Mouse (Mus musculus): ENCODE data around the gene Rtkn.
A peak's percentile ranks its signal among the peaks of the same experiment; 100 is the strongest.

The Rtkn gene

GRCm38 (mm10) chr6:83134951-83135513 is at the start of gene Rtkn:
TSS of gene Rtkn (plus strand) at chr6:83135463.
- DNase-seq: no peak

- DNase-seq: no peak
Observed at GRCm38 (mm10) chr6:83086121-83087035, 48.9 kb upstream of the Rtkn start, which contains the start of gene Lbx2. TSS of gene Lbx2 (plus strand) at chr6:83086367.

GRCm38 (mm10) chr6:83087205-83087925 is 47.9 kb upstream of the Rtkn start:
- DNase-seq: no peak

DNA sequence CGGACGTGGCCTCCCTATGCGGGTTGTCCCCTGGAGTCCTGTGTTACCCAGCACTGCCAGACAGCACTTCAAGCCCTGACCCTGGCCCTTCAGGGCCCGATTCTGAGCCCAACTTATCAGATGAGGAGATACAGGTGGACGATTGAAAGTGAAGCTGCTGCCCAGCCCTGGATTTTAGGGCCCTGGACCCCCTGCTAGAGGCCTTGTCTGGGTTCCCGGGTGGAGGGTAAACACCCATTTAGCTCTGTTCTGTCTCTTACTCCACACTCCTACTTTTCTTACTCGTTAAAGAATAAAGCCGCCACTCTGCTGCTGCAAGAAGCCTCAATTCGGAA is 47.4 kb upstream of the Rtkn start:
- DNase-seq: no peak

- no peak for DNase-seq
Observed at GRCm38 (mm10) chr6:83092416-83093127, 42.7 kb upstream of the Rtkn start.

GRCm38 (mm10) chr6:83095968-83096367 is 39.3 kb upstream of the Rtkn start:
- DNase-seq: no peak

DNA sequence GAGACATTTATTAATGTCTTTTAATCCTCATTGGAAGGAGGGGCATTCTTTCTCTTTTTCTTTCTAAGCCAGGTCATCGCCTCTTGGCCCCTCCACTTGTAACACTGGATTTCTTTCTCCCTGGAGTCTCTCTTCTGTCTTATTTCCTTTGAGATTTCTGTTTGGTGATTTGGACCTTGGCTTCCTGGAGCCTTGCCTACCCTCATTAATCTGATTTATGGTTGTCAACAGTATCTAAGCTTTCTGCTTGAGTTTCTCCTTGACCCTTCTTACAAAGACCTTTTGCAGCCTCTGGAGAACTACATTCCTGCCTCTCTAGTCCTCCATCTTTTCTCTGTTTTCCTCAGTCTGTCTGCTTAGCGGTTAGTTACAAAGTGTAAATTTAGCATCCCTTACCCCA is 36.9 kb upstream of the Rtkn start:
- DNase-seq: no peak

DNA sequence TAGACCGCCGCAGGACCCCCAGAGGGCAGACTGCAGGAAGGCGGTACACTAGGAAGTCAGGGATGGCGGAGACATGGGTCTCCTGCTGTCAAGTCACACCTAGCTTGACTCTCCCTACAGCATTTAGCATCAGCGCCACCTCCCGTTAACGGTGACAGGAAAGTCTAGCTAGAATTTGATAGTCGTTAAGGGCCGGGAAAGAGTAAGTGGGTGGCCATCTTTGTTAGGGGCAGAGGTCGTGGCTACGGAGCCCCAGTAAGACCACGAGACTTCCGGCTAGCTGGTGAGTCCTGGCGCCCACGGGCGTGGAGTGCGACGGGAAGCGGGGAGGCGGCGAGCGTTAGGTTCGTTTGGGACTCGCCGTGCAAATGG is 34.0 kb upstream of the Rtkn start, which contains the start of the genes Ccdc142 and Gm42688:
Ccdc142 (plus strand) TSS at position 286 of the 372 bp plus-strand sequence.
Gm42688 (plus strand) TSS at position 302 of the 372 bp plus-strand sequence.
- peak; percentile 87 for DNase-seq

DNA sequence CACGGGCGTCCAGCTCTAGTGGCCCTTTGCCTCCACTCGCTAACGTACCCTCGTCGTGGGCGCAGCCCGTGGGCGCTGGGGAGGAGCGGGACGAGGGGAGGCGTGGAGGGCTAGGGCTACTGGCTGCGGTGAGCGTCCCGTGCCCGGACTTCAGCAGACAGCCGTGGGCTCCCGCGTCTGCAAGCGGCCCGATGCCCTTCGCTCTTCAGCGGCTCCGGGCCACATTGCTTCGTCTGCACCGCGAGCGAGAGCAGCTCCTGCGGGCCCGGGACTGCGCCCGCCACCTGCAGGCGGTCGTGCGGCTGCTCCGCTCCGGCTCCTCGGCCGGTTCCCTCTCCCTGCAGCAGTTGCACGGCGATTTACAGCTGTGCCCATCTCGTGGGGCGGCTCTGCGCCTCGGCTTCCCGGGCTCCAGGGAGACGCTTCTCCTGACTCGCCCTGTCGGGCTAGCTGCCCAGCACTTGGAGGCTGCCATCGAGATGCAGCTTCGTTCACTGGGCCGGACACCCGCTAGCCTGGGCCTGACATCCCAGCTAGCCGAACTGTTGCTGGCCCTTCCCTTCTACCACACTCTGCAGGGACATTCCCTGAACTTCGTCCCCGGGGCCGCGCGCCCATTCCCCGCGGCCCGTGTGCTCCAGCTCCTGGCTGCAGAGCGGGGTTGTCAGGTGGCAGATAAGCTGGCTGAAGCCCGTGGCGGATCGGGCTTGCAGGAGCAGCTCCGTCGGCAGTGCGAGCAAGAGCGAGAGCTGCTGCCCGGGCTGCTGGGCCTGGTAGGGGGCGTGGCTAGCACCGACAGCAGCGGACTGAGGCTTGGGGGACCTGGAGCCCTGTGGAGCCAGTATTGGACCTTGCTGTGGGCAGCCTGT is 33.3 kb upstream of the Rtkn start:
- no peak for DNase-seq

DNA sequence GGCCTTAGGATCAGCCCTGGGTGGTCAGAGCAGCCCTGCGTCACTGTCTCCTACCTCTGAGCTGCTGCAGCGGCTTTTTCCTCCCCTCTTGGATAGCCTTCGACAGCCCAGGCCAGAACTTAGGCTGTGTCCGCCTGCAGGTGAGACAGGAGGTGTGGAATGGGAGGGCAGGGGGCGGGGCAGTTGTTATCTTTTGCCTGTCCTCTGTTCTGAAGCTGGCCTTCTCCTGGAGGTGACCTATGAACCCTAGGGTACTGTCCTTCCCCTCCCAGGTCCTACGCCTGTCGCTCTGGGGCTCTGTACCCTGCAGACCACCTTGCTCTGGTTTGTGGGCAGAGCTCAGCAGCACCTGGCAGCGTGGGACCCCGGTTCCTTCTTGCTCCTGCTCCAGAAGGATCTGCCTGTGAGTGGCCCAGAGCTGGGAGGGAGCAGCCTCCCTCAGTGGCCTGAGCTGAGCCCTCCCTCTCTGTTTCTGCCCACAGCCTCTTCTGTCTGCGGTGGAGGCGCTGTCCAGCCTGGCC is 32.1 kb upstream of the Rtkn start:
- DNase-seq: no peak

- no peak for DNase-seq
Observed at GRCm38 (mm10) chr6:83104158-83104557, 31.1 kb upstream of the Rtkn start.

DNA sequence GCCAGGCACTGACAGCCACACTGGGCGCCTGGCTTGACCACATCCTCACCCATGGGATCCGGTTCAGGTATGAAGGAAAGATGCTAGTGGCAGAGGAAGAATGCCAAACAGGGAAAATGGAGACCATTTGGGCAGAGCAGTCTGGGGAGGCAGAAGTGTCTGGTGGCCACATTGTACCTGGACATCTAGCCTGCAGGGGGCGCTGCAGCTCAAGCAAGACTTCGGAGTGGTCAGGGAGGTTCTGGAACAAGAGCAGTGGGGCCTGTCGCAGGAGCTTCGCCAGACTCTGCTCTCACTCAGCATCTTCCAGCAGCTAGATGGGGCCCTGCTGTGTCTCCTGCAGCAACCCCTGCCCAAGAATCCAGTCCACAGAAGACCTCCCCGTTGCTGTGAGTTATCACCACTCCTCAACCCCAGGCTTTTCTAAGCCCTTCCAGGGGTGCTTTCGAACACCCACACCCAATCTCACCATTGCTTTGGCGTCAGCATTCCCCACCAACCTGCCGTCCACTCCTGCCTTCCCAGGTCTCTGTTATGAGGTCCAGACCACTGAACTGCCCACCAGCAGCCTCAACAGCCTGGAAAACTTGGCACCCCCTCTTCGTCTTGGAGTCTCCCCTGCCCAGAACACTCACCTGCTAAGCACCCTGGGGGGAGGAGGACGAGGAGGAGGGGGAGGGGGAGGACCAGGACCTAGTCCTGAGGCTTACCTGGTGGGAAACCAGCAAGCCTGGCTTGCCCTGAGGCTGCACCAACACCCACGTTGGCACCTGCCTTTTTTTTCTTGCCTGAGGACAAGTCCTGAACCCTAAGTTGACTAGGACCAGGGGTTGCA is 27.5 kb upstream of the Rtkn start:
- peak; percentile 70 for DNase-seq

DNA sequence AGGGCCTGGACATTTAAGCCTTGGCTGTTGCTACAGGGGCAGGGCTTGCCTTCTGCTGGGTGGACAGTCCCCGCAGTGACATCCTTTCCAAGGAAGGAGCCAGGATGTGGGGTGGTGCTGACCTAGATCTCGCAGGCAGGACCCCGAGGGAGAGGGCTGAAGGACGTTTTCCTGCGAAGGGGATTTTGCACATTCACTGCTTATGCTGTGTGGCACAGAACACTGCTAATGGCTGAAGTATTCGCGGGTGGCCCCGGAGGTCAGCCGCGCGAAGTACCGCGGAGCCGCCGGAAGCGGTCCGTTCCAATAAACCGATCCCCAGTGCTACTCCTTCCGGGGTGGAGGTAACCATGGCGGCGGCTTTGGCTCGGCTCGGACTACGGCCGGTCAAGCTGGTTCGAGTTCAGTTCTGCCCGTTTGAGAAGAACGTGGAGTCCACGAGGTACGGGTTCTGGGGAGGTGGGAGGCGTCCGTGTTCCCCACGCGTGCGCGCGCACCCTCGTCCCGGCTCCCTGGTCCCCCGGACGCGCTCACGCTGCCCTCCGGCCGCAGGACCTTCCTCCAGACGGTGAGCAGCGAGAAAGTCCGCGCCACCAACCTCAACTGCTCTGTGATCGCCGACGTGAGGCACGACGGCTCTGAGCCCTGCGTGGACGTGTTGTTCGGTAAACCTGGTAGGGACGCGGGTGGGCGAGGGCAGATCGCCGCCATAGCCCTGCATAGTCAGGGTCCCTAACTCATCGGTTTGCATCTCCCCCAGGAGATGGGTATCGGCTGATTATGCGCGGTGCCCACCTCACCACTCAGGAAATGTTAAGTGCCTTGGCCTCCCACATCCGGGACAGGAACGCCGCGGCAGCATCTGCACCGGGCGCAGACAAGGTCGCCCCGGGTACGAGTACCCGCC is 26.2 kb upstream of the Rtkn start, which contains the start of gene Mrpl53:
Mrpl53 (plus strand) TSS at position 279 of the 907 bp plus-strand sequence.
- DNase-seq: peak; percentile 85

DNA sequence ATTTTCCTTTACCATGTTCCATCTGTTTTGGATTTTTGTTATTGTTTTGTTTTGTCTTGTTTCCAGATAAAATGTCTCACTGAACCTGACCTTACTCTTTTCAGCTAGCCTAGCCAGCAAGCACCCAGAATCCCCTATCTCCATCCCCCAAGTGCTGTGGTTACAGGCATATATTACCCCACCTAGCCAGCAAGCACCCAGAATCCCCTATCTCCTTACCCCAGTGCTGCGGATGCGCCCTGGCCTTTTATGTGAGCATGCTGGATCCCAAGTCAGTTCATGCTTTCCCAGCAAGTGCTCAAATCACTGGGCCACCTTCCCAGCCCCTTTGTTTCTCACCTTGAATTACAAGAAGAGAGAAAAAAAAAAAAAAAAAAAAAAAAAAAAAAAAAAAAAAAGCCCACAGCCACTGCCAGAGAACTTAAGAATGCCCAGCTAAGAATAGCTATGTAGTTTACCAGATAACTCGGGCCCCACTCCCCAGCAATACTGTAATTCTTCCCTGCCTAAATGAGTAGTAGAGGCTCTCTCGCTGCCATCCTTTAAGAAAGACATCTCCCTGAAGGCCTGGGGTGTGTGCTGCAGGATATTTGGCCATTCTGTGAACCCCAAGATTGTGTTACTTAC is 23.6 kb upstream of the Rtkn start:
- DNase-seq: no peak

GRCm38 (mm10) chr6:83115011-83115671 is 20.1 kb upstream of the Rtkn start, which contains the start of gene Mogs:
TSS of gene Mogs (plus strand) at chr6:83115496.
- peak; percentile 88 for DNase-seq

- no peak for DNase-seq
Observed at GRCm38 (mm10) chr6:83115682-83116372, 19.4 kb upstream of the Rtkn start.

GRCm38 (mm10) chr6:83116373-83117164 is 18.7 kb upstream of the Rtkn start:
- DNase-seq: no peak
